Mouse (Mus musculus): ENCODE measurements around the gene Med12l.

DNA sequence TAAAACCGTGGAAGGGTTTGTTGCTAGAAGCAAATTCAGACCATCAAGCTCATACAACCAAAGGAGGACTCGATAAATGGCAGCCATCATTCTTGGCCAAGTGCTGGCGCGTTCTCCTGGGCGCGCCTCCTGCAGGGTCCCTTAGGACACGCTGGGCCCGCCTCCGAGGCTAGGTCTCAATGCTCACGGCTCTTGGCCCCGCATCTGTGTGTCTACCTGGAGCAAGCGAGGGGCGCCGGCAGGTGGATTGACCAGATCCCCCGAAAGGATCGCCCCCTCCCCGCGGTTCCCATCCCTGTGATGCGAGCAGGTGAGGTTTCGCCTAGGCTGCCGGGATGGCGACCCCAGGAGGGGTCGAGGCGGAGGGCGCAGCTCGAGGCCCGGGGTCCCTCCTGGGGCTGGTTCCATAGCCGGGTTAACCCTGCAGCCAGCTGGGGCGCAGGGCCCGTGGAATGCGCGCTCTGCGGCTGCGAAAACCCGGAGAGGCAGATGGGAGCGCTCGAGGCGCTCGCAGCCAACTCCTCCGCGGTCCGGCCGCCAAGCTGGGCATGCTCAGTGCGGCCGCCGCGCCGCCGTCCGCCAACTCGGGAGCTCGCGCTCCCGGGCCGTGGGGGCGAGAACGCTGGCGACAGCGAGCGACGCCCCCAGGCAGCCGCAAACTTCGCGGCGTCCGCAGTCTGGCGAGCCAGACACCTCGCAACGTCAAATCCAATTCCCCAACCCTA is at the start of gene Med12l:
- TF ChIP-seq CTCF (IDR thresholded peaks at IDR 0.05; ENCODE audit: low read depth, low read length) (no peak), GATA1 (IDR thresholded peaks at IDR 0.05; ENCODE audit: borderline replicate concordance, low read length) (no peak), POLR2AphosphoS5 (IDR thresholded peaks at IDR 0.05; ENCODE audit: insufficient replicate concordance, low read depth, low read length) (no peak), TAL1 (conservative IDR thresholded peaks at IDR 0.05; ENCODE audit: low read depth, low read length) (no peak)
